ENCODE assay signal across 8 mouse cellular contexts in the genomic region with DNA sequence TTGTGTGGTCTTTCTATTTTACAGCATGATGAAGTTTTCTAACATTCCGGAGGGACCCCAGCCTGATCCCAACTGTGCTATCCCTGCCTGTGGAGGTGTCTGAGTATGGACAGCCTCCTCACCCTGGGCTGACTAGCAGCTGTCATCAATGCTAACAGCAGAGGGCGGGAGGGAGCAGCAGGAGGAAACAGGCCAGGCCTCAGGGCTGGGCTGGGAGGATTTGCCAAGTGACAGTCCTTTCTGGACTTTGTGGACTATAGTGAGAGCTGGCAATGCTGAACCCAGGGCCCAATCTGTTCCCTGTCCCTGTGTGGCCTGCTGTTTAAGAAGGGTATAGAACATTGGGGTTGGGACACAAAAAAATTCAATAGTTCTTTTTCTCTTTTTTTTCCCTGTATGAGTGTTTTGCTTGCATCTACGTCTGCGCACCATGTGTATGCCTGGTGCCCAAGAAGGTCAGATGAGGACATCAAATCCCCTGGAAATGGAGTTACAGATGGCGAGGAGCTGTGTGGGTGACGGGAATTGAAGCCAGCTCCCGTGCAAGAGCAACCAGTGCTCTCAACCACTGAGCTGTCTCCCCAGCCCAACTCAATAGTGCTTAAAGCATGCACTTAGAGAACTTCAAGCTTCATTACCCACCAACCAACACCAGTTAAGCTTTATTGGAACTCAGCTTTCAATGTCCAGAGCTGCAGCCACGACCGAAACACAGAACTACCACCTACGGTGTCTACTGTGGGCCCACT.
DNase-seq lines count a peak whose midpoint lies in the region; ATAC-seq lines count a peak whose summit lies in the region.

No protein-coding gene starts in this region.

- no peak overlapping the region for H3K4me2 ChIP-seq in hindbrain, embryonic 16.5 days (ENCODE audit: low read length)

- 60% methylated on average over 10 of the region's 10 CpGs for WGBS in hindbrain, embryonic 16.5 days

- peaks cover 29% of the 10 kb centered on the region for H3K36me3 ChIP-seq in hindbrain, embryonic 16.5 days (ENCODE audit: control insufficient read depth, insufficient read depth, low read length)

- 0 out of 2 replicates have a peak overlapping the region, but pooled peaks have one; percentile 2 for H3K27ac ChIP-seq in hindbrain, embryonic 16.5 days (ENCODE audit: low read depth, low read length)

- ATAC-seq in hindbrain, embryonic 16.5 days, result peak; percentile 55

- no peak overlapping the region for H3K9ac ChIP-seq in hindbrain, embryonic 16.5 days (ENCODE audit: low read depth, low read length)

- peaks cover 5% of the 10 kb centered on the region for H3K4me1 ChIP-seq in hindbrain, embryonic 16.5 days (ENCODE audit: control insufficient read depth, insufficient read depth, low read depth, low read length)

- H3K27me3 ChIP-seq in hindbrain, embryonic 16.5 days (replicated peaks; ENCODE audit: control insufficient read depth, insufficient read depth, low read length), result no peaks in the 10 kb centered on the region

- no peaks in the 10 kb centered on the region for H3K9me3 ChIP-seq in hindbrain, embryonic 16.5 days (ENCODE audit: control insufficient read depth, low read length)

- H3K4me3 ChIP-seq in hindbrain, embryonic 16.5 days (ENCODE audit: low read length), result no peak overlapping the region

- peak; percentile 72 for DNase-seq in MN1 (ENCODE audit: low spot score)
- DNase-seq in cerebellum, adult 9-11 months, result peak; percentile 93
- peak; percentile 60 to 74 for DNase-seq in frontal cortex, postnatal 10 days (ENCODE audit: low spot score in 2 of 2)
- peak; percentile 59 for DNase-seq in left cerebral cortex, adult 11 months (ENCODE audit: low spot score)
- DNase-seq in lung, postnatal 25 days (ENCODE audit: low spot score), result peak; percentile 88
- peak; percentile 79 for DNase-seq in right cerebral cortex, adult 18-20 months
- DNase-seq in urinary bladder, postnatal 10 days (ENCODE audit: low spot score), result peak; percentile 57
